Mouse (Mus musculus): ENCODE results near the gene Nppb. TPM values are rescaled to one million over a fixed set of nuclear protein-coding genes. Genes with fewer than 3 reads are reported as not detected.

Nppb gene
- polyA plus RNA-seq, 1 experiment = not detected

GRCm38 (mm10) chr4:147968816-147969215 is 16.8 kb upstream of the Nppb start:
- no peaks in the 10 kb centered on the region for H3K36me3 ChIP-seq (ENCODE audit: control insufficient read depth)
- peaks cover 5% of the 10 kb centered on the region for H3K4me1 ChIP-seq (ENCODE audit: control insufficient read depth)
- TF ChIP-seq GATA1 (IDR thresholded peaks at IDR 0.05; ENCODE audit: low read length) = no peak
- no peak overlapping the region for H3K4me3 ChIP-seq (replicated peaks)
- no peaks in the 10 kb centered on the region for H3K27me3 ChIP-seq (ENCODE audit: control insufficient read depth)
- H3K9me3 ChIP-seq (ENCODE audit: control insufficient read depth, low read length) = no peaks in the 10 kb centered on the region

GRCm38 (mm10) chr4:147969337-147969736 is 16.3 kb upstream of the Nppb start:
- H3K4me1 ChIP-seq (ENCODE audit: control insufficient read depth) = peaks cover 5% of the 10 kb centered on the region
- no peaks in the 10 kb centered on the region for H3K9me3 ChIP-seq (ENCODE audit: control insufficient read depth, low read length)
- no peak overlapping the region for H3K4me3 ChIP-seq (replicated peaks)
- H3K27me3 ChIP-seq (ENCODE audit: control insufficient read depth) = no peaks in the 10 kb centered on the region
- TF ChIP-seq GATA1 (IDR thresholded peaks at IDR 0.05; ENCODE audit: low read length) (no peak), TAL1 (IDR thresholded peaks at IDR 0.05; ENCODE audit: low read length) (no peak)
- no peaks in the 10 kb centered on the region for H3K36me3 ChIP-seq (ENCODE audit: control insufficient read depth)

- Histone ChIP-seq H3K4me1 (ENCODE audit: control insufficient read depth) (no peaks in the 10 kb centered on the region; the same call in 1 of the 2 replicates), H3K27me3 (ENCODE audit: control insufficient read depth) (no peaks in the 10 kb centered on the region), H3K9me3 (ENCODE audit: control insufficient read depth, low read length) (0 out of 2 replicates have a peak, but pooled peaks cover 3% of the 10 kb centered on the region), H3K4me3 (replicated peaks) (no peak overlapping the region), H3K36me3 (ENCODE audit: control insufficient read depth) (no peaks in the 10 kb centered on the region)
- TF ChIP-seq GATA1 (IDR thresholded peaks at IDR 0.05; ENCODE audit: low read length) = no peak
Measured at GRCm38 (mm10) chr4:147976237-147976636, 9.4 kb upstream of the Nppb start.

- Histone ChIP-seq H3K4me1 (ENCODE audit: control insufficient read depth) (no peaks in the 10 kb centered on the region; the same call in 1 of the 2 replicates), H3K4me3 (replicated peaks) (no peak overlapping the region), H3K27me3 (ENCODE audit: control insufficient read depth) (no peaks in the 10 kb centered on the region), H3K36me3 (ENCODE audit: control insufficient read depth) (no peaks in the 10 kb centered on the region), H3K9me3 (ENCODE audit: control insufficient read depth, low read length) (0 out of 2 replicates have a peak, but pooled peaks cover 3% of the 10 kb centered on the region)
- no peak for TF ChIP-seq TAL1 (IDR thresholded peaks at IDR 0.05; ENCODE audit: low read length)
- no peak for TF ChIP-seq GATA1 (IDR thresholded peaks at IDR 0.05; ENCODE audit: low read length)
Measured at GRCm38 (mm10) chr4:147977726-147978125, 7.9 kb upstream of the Nppb start.

GRCm38 (mm10) chr4:147978391-147978790 is 7.2 kb upstream of the Nppb start:
- H3K4me1 ChIP-seq (ENCODE audit: control insufficient read depth) = no peaks in the 10 kb centered on the region; the same call in 1 of the 2 replicates
- TF ChIP-seq GATA1 (IDR thresholded peaks at IDR 0.05; ENCODE audit: low read length) (no peak), TAL1 (IDR thresholded peaks at IDR 0.05; ENCODE audit: low read length) (no peak)
- no peak overlapping the region for H3K4me3 ChIP-seq (replicated peaks)
- no peaks in the 10 kb centered on the region for H3K27me3 ChIP-seq (ENCODE audit: control insufficient read depth)
- H3K9me3 ChIP-seq (ENCODE audit: control insufficient read depth, low read length) = 0 out of 2 replicates have a peak, but pooled peaks cover 3% of the 10 kb centered on the region
- no peaks in the 10 kb centered on the region for H3K36me3 ChIP-seq (ENCODE audit: control insufficient read depth)

- no peak for TF ChIP-seq TAL1 (IDR thresholded peaks at IDR 0.05; ENCODE audit: low read length)
- TF ChIP-seq GATA1 (IDR thresholded peaks at IDR 0.05; ENCODE audit: low read length) = no peak
Measured at GRCm38 (mm10) chr4:147979441-147979860, 6.1 kb upstream of the Nppb start.

GRCm38 (mm10) chr4:147993571-147994095 is 8.0 kb downstream of the Nppb start:
- no peak overlapping the region for H3K4me3 ChIP-seq (replicated peaks)

More at GRCm38 (mm10) chr4:147979441-147979860, 6.1 kb upstream of the Nppb start:
- Histone ChIP-seq H3K4me1 (ENCODE audit: control insufficient read depth) (no peaks in the 10 kb centered on the region; the same call in 1 of the 2 replicates), H3K27me3 (ENCODE audit: control insufficient read depth) (no peaks in the 10 kb centered on the region), H3K9me3 (ENCODE audit: control insufficient read depth, low read length) (0 out of 2 replicates have a peak, but pooled peaks cover 3% of the 10 kb centered on the region), H3K4me3 (replicated peaks) (no peak overlapping the region), H3K36me3 (ENCODE audit: control insufficient read depth) (no peaks in the 10 kb centered on the region)

GRCm38 (mm10) chr4:147995311-147995710 is 9.7 kb downstream of the Nppb start:
- Histone ChIP-seq H3K9me3 (ENCODE audit: control insufficient read depth, low read length) (no peaks in the 10 kb centered on the region), H3K36me3 (ENCODE audit: control insufficient read depth) (no peaks in the 10 kb centered on the region), H3K4me3 (replicated peaks) (no peak overlapping the region), H3K4me1 (ENCODE audit: control insufficient read depth) (no peaks in the 10 kb centered on the region), H3K27me3 (ENCODE audit: control insufficient read depth) (no peaks in the 10 kb centered on the region)
- TF ChIP-seq TAL1 (IDR thresholded peaks at IDR 0.05; ENCODE audit: low read length) (no peak), GATA1 (IDR thresholded peaks at IDR 0.05; ENCODE audit: low read length) (no peak)

More at GRCm38 (mm10) chr4:147993571-147994095, 8.0 kb downstream of the Nppb start:
- Histone ChIP-seq H3K9me3 (ENCODE audit: control insufficient read depth, low read length) (no peaks in the 10 kb centered on the region), H3K27me3 (ENCODE audit: control insufficient read depth) (no peaks in the 10 kb centered on the region), H3K4me1 (ENCODE audit: control insufficient read depth) (no peaks in the 10 kb centered on the region), H3K36me3 (ENCODE audit: control insufficient read depth) (no peaks in the 10 kb centered on the region)
- TF ChIP-seq TAL1 (IDR thresholded peaks at IDR 0.05; ENCODE audit: low read length) (no peak), GATA1 (IDR thresholded peaks at IDR 0.05; ENCODE audit: low read length) (no peak)

GRCm38 (mm10) chr4:148000202-148000772 is 14.7 kb downstream of the Nppb start, which contains the start of gene Nppa:
Gene Nppa (plus strand): TSS chr4:148000722.
- Histone ChIP-seq H3K9me3 (ENCODE audit: control insufficient read depth, low read length) (no peaks in the 10 kb centered on the region), H3K36me3 (ENCODE audit: control insufficient read depth) (peaks cover 2% of the 10 kb centered on the region; the same call in 1 of the 2 replicates), H3K4me3 (replicated peaks) (no peak within 1 kb of the TSS), H3K4me1 (ENCODE audit: control insufficient read depth) (no peaks in the 10 kb centered on the region), H3K27me3 (ENCODE audit: control insufficient read depth) (no peaks in the 10 kb centered on the region)
- TF ChIP-seq GATA1 (IDR thresholded peaks at IDR 0.05; ENCODE audit: low read length) (no peak), TAL1 (IDR thresholded peaks at IDR 0.05; ENCODE audit: low read length) (no peak)

Measured in erythroblast, embryonic 14.5 days (primary cell).